Mouse (Mus musculus): Measurements from ENCODE around the gene Tlr6.

- TF ChIP-seq CTCF (IDR thresholded peaks at IDR 0.05; ENCODE audit: low read depth, low read length) (no peak), POLR2A (IDR thresholded peaks at IDR 0.05; ENCODE audit: borderline replicate concordance, low read depth, low read length) (no peak)
Observed at GRCm38 (mm10) chr5:64932215-64932614, 27.7 kb downstream of the Tlr6 start.
